ENCODE assay signal across 9 mouse cellular contexts in genomic region chr2:154373961-154374632, GRCm38 (mm10). TPM values are rescaled to one million over a fixed set of nuclear protein-coding genes. Genes with fewer than 3 reads are reported as not detected.
DNase-seq lines count a peak whose midpoint lies in the region; ATAC-seq and TF ChIP-seq lines count a peak whose summit lies in the region.
"Had no signal": no experiment of that assay in that cellular context is flagged by ENCODE, and none has a peak within 500 bp of the region (broad histone marks: within the 10 kb centered on the region; RNA-seq: fewer than 3 reads in every experiment).

No protein-coding gene starts in this region.

- H3K4me1 ChIP-seq in liver, postnatal 0 days (ENCODE audit: insufficient read depth) = peaks cover 6% of the 10 kb centered on the region

- peak; percentile 46 to 53 for DNase-seq in adrenal gland, adult 18-20 months (ENCODE audit: low spot score in 2 of 2)
- no peak for DNase-seq in adrenal gland, adult 8-10 months
- DNase-seq in urinary bladder, postnatal 14 days (ENCODE audit: low spot score) = peak; percentile 61
- DNase-seq in urinary bladder, adult 18-20 months (ENCODE audit: low spot score in 2 of 2) = no peak
- DNase-seq in embryo, embryonic 11 days = peak; percentile 67
- peak; percentile 86 for DNase-seq in induced T-regulatory cell, adult 2 months (ENCODE audit: low read depth)
- DNase-seq in liver, postnatal 0 days = peak; percentile 80
- DNase-seq in skeletal muscle tissue, adult 2 months (ENCODE audit: low read depth, low spot score) = peak; percentile 64

- ATAC-seq in liver, postnatal 0 days = no peak

- 51% methylated on average over 6 of the region's 6 CpGs for WGBS in liver, postnatal 0 days (ENCODE audit: insufficient replicate concordance)

- H3K9me3 ChIP-seq in liver, postnatal 0 days (ENCODE audit: low read length) = no peaks in the 10 kb centered on the region

- no peak for TF ChIP-seq EP300 in liver, postnatal 0 days (IDR thresholded peaks at IDR 0.05; ENCODE audit: low read depth)

- no peak overlapping the region for H3K4me2 ChIP-seq in liver, postnatal 0 days (ENCODE audit: low read depth, low read length)

- peak; percentile 83 for TF ChIP-seq CTCF in liver, postnatal 0 days (IDR thresholded peaks at IDR 0.05; ENCODE audit: low read depth)

- no peak overlapping the region for H3K27ac ChIP-seq in liver, postnatal 0 days (ENCODE audit: low read depth)
- H3K27ac ChIP-seq: macrophage had no signal

- H3K9ac ChIP-seq in liver, postnatal 0 days (replicated peaks) = no peak overlapping the region

- H3K36me3 ChIP-seq in liver, postnatal 0 days (replicated peaks; ENCODE audit: insufficient read depth, low read length) = no peaks in the 10 kb centered on the region; the same call in 1 of the 2 replicates

- no peak overlapping the region for H3K4me3 ChIP-seq in liver, postnatal 0 days (ENCODE audit: low read depth, low read length)

- no peaks in the 10 kb centered on the region for H3K27me3 ChIP-seq in liver, postnatal 0 days (ENCODE audit: insufficient read depth, low read length)

RNA-seq across cellular contexts. Expression of gene Cdk5rap1, which starts 1.3 kb away (rescaled TPM):
- 10 to 100 TPM in 1 of 2 experiments, 1 to 10 TPM in 1; 9.3 to 13.6 TPM for total RNA-seq in adrenal gland, adult 18-20 months (2021)
- total RNA-seq in adrenal gland, adult 8-10 months (2022) = 10 to 100 TPM; 13.7 to 25.4 (median 18.6) TPM
- 5.1 and 23.7 TPM in 2 replicates for polyA plus RNA-seq in liver, postnatal 0 days (2015; fragmentation: Nextera tagmentation; extraction: Ambion mirVana)

RNA-seq across cellular contexts. Expression of gene Snta1, which starts 33.8 kb away (rescaled TPM):
- 10 to 100 TPM; 23.8 to 29.3 TPM for total RNA-seq in adrenal gland, adult 18-20 months (2021)
- total RNA-seq in adrenal gland, adult 8-10 months (2022) = 10 to 100 TPM; 21.3 to 37.6 (median 31.5) TPM
- 4.7 and 6.0 TPM in 2 replicates for polyA plus RNA-seq in liver, postnatal 0 days (2015; fragmentation: Nextera tagmentation; extraction: Ambion mirVana)

Comparison
In these comparisons a context has a peak if more than half of its experiments do, and no peak if none do; other contexts are left out.
1. DNase-seq: peak in adrenal gland, adult 18-20 months (2 of 2), urinary bladder, postnatal 14 days (single experiment), embryo, embryonic 11 days (single experiment), induced T-regulatory cell, adult 2 months (single experiment), liver, postnatal 0 days (single experiment) and skeletal muscle tissue, adult 2 months (single experiment); none in adrenal gland, adult 8-10 months (single experiment) and urinary bladder, adult 18-20 months (0 of 2).